Mouse (Mus musculus): Measurements from ENCODE around the gene Serbp1.
"Not testable (repeated sequence)": the region's sequence is repeated elsewhere in the genome, so short reads cannot be mapped to it uniquely, and the experiment has no call there.

Serbp1 gene

GRCm38 (mm10) chr6:67237977-67238376, at the start of gene Serbp1:
TSS of gene Serbp1 (plus strand) at chr6:67238176.
- DNase-seq, result no peak

DNA sequence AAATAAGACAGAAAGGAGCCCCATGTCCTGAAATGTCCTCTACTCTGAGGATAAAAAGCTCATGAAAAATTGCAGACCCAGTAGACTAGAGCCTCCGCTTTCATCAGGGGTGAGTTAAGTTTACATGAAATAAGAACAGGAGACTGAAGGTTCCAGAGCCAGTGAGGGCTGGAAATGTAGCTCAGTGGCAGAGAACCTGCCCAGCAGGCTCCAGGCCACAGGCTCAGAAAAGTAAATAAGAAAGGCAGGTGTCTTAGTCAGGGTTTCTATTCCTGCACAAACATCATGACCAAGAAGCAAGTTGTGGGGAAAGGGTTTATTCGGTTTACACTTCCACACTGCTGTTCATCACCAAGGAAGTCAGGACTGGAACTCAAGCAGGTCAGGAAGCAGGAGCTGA, 44.4 kb upstream of the Serbp1 start:
- no peak for DNase-seq

DNA sequence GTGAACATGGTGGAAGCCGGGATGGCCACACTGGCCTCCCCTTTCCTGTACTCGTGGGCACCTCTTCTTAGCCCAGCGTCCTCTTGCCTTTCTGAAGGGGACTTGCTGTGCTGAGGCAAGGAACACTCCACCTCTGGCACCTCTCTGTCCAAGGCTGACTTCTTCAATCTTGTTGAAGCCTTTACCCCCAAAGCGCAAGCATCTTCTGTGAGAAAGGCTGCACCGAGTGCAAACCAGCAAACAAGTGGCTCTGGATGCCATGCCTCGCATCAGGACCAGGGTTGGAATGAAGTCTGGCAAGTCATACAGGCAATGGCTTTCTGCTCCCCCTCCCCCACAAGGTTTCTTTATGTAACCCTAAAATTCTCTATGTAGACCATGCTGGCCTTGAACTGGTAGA, 43.4 kb upstream of the Serbp1 start:
- DNase-seq, result no peak

- peak; percentile 20 for DNase-seq
Observed at GRCm38 (mm10) chr6:67195148-67195611, 42.8 kb upstream of the Serbp1 start.

GRCm38 (mm10) chr6:67196821-67197220, 41.2 kb upstream of the Serbp1 start:
- DNase-seq, result no peak

GRCm38 (mm10) chr6:67198085-67198484, 39.9 kb upstream of the Serbp1 start:
- DNase-seq, result peak; percentile 43

DNA sequence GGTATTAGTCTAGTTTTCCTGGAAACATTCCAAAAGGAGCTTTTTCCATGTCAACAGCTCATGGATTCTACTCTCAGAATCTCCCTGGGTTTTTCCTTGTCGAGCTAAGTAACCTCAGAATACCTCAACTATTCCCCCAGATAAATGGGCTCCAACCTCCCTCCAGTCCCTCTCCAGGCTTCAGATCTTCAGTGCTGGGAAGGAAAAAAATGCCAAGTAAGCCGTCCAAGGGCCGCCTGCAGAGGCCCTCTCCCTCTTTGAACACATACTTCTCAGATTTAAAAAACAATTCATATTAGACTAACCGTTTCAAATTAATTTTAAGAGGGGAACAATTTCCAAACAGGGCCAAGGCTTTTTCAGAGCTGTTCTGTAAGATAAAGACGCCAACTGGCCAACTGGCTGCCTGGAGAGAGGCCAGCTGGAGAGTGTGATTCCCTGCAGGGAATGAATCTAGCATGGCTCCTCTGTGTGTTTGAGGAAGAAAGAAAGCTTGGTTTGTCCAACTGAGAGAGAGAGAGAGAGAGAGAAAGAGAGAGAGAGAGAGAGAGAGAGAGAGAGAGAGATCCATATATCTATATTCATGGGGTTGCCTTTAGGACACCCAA, 37.2 kb upstream of the Serbp1 start:
- peak; percentile 60 for DNase-seq

GRCm38 (mm10) chr6:67205081-67206037, 32.6 kb upstream of the Serbp1 start:
- DNase-seq, result no peak

- DNase-seq, result no peak
Observed at GRCm38 (mm10) chr6:67212362-67212761, 25.6 kb upstream of the Serbp1 start.

DNA sequence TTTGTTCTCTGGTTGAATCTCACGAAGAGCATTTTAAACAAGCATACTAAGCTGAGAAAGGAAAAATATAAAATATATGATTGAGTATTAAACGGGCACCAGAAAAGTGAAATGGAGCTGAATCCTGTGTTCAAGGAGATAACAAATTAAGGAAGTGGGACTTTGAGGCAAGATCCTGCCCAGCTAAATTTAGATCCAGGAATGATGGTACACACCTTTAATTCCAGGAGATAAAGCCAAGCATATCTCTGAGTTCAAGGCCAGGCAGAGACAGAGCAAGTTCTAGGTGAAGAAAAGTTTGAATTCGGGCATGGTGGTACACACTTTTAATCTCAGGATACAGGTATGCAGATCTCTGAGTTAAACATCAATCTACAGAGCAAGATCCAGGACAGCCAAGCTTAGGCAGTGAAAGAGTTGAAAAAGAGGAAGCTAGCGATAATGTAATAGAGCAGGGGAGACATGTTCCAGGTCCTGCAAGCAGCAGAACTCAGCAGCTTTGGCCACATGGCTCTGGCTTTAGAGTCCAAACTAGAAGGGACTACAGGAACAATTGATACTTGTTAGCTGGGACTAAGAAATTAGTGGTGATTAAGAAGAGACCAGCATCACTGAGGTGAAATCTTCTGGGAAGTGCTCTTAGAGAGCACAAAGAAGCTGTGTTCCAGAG, 24.4 kb upstream of the Serbp1 start:
- no peak for DNase-seq

DNA sequence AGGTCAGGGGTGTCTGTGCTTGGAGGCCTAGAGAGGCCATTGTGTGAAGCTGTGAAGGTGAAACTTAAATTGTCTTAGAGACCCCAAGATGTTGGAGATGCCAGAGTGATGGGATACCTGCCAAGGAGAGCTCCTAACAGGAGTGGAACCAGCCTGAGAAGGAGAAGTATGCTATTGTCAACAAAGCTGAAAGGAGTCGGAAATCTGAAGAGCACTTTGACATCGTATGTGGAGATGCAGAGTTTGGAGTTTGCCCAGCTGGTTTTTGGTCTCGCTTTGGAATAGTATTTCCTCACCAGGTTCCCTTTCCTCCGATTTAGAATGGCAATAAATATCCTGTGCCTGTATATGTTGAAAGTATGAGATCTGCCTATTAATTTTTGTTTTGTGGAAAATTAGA, 20.6 kb upstream of the Serbp1 start:
- DNase-seq, result no peak

DNA sequence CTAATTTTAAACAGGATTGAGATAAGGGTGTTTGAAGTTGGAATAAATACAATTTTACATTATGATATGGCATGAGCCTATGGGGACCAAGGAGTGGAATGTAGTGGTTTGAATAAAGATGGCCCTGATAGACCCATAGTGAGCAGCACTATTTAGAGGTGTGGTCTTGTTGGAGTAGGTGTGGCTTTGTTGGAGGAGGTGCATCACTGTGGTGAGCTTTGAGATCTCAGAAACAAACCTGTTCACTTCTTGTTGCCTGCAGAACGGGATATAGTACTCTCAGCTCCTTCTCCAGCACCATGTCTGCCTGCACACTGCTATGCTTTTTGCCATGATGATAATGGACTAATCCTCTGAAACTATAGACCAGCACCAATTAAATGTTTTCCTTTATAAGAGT, 20.1 kb upstream of the Serbp1 start:
- no peak for DNase-seq

DNA sequence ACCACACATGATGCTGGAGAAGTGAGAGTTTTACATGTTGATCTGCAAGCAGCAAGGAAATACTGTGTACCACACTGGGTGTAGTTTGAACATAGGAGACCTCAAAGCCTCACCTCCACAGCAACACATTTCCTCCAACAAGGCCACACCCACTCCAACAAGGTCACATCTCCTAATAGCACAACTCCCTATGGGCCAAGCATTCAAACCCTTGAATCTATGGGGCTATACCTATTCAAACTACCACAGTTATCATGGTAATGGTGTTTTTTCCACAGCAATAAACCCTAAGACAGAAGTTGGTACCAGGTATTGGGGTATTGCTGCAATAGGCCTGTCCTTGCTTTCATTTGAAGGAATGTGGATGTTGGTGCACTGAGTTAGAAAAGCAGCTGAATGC, 19.4 kb upstream of the Serbp1 start:
- no peak for DNase-seq

- DNase-seq, result not testable (repeated sequence)
Observed at GRCm38 (mm10) chr6:67219931-67220330, 18.0 kb upstream of the Serbp1 start.

- no peak for DNase-seq
Observed at GRCm38 (mm10) chr6:67220731-67221130, 17.2 kb upstream of the Serbp1 start.

DNA sequence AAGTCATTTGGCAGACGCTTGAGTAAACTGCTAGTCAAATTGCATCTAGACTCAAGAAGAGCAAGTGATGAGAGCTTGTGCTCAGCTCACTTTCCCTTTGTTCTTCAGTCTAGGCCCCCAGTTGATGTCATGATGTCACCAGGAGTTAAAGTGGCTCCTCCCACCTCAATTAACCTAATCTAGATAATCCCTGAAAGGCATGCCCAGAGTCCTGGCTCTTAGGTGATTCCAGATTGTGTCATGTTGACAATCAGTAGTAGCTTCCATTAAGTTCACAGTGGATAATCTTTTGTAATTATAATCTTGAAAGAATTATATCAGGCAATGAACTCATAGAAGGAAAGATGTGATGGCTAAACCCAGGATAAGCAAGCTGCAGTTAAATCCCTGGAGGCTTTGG, 14.9 kb upstream of the Serbp1 start:
- no peak for DNase-seq

GRCm38 (mm10) chr6:67223499-67223898, 14.5 kb upstream of the Serbp1 start:
- DNase-seq, result no peak

- no peak for DNase-seq
Observed at GRCm38 (mm10) chr6:67226286-67226685, 11.7 kb upstream of the Serbp1 start.

GRCm38 (mm10) chr6:67228459-67229107, 9.4 kb upstream of the Serbp1 start:
- no peak for DNase-seq

GRCm38 (mm10) chr6:67229521-67229920, 8.5 kb upstream of the Serbp1 start:
- no peak for DNase-seq

DNA sequence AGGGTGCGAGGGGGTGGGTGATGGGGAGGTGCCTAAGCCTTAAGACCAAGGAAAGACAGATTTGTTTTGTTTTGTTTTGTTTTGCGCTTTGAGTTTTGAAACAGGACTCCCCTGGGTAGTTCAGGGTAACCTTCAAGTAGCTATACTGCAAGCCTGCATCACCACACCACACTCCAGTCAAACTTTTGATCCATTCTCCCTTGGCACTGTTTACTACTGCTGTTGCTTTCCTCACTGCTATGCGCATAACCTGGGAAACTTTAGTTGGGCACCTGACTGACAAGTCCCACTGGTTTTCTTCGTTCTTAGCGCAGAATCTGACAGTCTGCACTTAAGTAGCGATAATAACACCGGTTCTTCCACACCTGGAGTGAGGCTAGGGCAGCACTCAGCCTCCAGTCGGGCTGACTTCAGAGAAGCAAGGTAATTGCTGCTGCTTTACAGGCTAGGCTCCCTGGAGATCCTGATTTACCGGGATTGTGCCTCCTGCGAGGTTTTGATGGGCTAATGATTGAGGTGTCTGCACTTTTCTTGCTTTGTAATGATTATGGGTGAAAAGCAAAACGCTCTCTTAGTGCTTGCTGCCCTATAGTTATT, 8.0 kb upstream of the Serbp1 start:
- DNase-seq, result no peak

- no peak for DNase-seq
Observed at GRCm38 (mm10) chr6:67230950-67231349, 7.0 kb upstream of the Serbp1 start.

DNA sequence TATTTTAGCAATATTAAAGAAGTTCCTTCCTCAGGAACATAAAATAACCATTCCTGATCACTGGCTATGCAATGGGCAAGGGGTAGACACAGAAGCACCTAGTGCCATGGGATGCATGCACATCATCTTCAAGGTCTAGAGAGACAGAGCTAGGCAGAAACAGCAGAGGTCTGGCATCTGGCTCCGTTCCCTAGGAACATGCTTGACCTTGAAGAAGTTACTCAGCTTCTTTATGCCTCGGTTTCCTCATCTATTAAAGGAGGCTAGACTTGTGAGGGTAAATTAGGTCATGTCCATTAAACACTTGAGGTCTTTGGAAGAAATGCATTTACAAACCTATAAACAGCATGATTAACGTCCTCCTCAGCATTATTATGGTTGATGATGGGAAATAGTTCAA, 2.3 kb upstream of the Serbp1 start:
- no peak for DNase-seq

All from lung, postnatal 10 days (tissue).